Comparison of ENCODE assay signal across 14 mouse cellular contexts in the genomic region with DNA sequence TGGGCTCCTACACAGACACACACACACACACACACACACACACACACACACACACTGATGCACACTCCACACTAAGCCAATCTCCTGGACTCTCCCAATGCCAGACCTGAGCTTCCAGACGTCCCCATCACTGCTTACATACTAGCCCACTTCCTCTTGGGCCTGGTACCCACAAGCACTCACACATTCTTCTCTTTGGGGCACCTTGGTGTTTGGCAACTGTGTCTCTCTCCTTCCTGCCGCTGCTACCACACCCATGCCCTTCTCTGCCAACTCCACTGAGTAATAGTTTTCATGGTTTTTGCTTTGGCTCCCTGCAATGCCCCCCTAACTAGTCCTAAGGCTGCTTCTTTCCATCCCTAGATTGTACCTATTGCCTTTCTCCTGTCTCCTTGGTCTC. TPM values are rescaled to one million over a fixed set of nuclear protein-coding genes. Genes with fewer than 3 reads are reported as not detected.
"Had no signal": no experiment of that assay in that cellular context is flagged by ENCODE, and none has a peak within 500 bp of the region (broad histone marks: within the 10 kb centered on the region; RNA-seq: fewer than 3 reads in every experiment).

No protein-coding gene starts in this region.

- ATAC-seq: liver, embryonic 12.5 days; midbrain, embryonic 13.5 days; midbrain, embryonic 16.5 days had no signal

- H3K27me3 ChIP-seq: lung, embryonic 15.5 days had no signal

- H3K4me3 ChIP-seq: limb, embryonic 12.5 days; limb, embryonic 15.5 days; liver, embryonic 12.5 days; liver, embryonic 15.5 days; lung, embryonic 15.5 days; midbrain, embryonic 13.5 days had no signal

- H3K27ac ChIP-seq: kidney, postnatal 0 days; limb, embryonic 12.5 days; limb, embryonic 15.5 days; liver, embryonic 12.5 days; liver, embryonic 15.5 days; lung, embryonic 15.5 days; midbrain, embryonic 13.5 days had no signal

- H3K4me2 ChIP-seq: limb, embryonic 12.5 days; limb, embryonic 15.5 days; liver, embryonic 12.5 days; liver, embryonic 15.5 days; lung, embryonic 15.5 days; midbrain, embryonic 13.5 days had no signal

- H3K9ac ChIP-seq: limb, embryonic 12.5 days; limb, embryonic 15.5 days; liver, embryonic 12.5 days; liver, embryonic 15.5 days; lung, embryonic 15.5 days; midbrain, embryonic 13.5 days had no signal

- H3K9me3 ChIP-seq: limb, embryonic 12.5 days; limb, embryonic 15.5 days; liver, embryonic 12.5 days; liver, embryonic 15.5 days; lung, embryonic 15.5 days; midbrain, embryonic 13.5 days had no signal

- H3K4me1 ChIP-seq: liver, embryonic 12.5 days; liver, embryonic 15.5 days had no signal

- H3K36me3 ChIP-seq: limb, embryonic 12.5 days; limb, embryonic 15.5 days; liver, embryonic 12.5 days; liver, embryonic 15.5 days; lung, embryonic 15.5 days; midbrain, embryonic 13.5 days had no signal

- DNase-seq: kidney, adult 2 months; kidney, postnatal 25 days; left cerebral cortex, postnatal 4 days; lung, postnatal 10 days; thymus, adult 18-20 months; thymus, postnatal 36 days had no signal

RNA-seq across cellular contexts. Expression of gene Sod3, which starts 3.1 kb away (rescaled TPM):
- polyA plus RNA-seq: limb, embryonic 12.5 days had no signal
